Mouse (Mus musculus) cerebellum, adult (tissue): ENCODE results near the gene Sbf2.
"Not testable (repeated sequence)": the region's sequence is repeated elsewhere in the genome, so short reads cannot be mapped to it uniquely, and the experiment has no call there.

Experiments
- ATAC-seq: cut with Nextera tagmentation; 2 replicates; pipeline ENCODE4 v1.9.2; 2017; ENCODE audit warnings: mild to moderate bottlenecking, moderate library complexity, mixed read lengths; ENCODE audit not compliant: insufficient number of reproducible peaks, low FRiP score, low TSS enrichment

Gene Sbf2

GRCm38 (mm10) chr7:110432301-110432700, 182.4 kb downstream of the Sbf2 start:
- ATAC-seq, result peak; percentile 68; the same call in 1 of the 2 replicates

GRCm38 (mm10) chr7:110416318-110416717, 198.4 kb downstream of the Sbf2 start:
- ATAC-seq, result no peak

- ATAC-seq, result no peak
Measured at GRCm38 (mm10) chr7:110414276-110414675, 200.4 kb downstream of the Sbf2 start.

GRCm38 (mm10) chr7:110402092-110402491, 212.6 kb downstream of the Sbf2 start:
- ATAC-seq, result no peak

GRCm38 (mm10) chr7:110392576-110392975, 222.1 kb downstream of the Sbf2 start:
- ATAC-seq, result no peak

DNA sequence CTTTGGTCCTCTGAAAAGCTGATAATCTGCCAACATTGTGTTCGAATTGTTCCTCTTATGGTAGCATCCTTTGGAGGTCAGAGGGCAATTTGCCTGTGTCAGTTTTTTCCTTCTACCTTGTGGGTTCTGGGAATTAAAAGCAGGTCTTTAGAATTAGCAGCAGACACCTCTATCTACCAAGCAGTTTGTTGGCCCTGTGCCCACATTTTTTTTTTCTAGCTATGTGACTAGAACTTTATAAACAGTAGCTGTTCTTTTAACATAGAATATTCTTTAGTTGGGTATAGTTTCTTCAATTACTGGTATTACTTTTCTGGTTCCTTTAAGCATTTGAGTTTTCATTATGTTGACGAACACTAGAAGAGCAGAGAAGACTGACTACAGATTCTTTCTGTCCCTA, 223.1 kb downstream of the Sbf2 start:
- no peak for ATAC-seq

DNA sequence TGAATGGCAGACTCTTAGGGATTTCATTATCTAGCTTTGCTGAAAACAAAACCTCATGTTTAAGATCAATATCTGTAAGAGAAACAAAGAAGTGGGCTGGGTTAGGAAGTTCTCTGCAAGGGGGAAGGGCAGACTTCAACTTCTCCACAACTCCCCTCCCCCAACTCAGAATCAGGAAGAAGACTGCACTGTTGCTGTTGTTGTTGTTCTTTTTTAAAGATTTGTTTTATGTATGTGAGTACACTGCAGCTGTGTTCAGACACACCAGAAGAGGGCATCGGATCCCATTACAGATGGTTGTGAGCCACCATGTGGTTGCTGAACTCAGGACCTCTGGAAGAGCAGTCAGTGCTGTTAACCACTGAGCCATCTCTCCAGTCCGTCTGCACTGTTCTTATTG, 225.8 kb downstream of the Sbf2 start:
- ATAC-seq, result not testable (repeated sequence)

DNA sequence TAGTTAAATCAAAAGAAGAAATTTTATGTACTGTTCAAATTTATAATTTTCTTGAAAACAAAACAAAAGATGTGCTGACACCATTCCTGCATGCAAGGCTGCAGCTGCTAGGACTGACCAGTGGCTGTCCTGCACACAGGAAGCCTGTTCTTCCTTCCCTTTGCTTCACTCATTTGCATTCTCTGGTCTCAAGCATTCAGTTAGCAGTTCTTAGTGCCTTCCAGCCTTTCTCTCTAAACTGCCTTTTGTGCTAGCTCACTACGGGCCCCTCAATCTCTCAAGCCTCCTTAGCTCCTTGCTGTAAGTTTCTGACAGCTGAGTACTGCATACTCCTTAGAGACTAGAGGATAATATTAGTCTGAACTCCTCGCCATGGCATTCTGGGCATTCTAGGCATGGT, 227.2 kb downstream of the Sbf2 start:
- ATAC-seq, result no peak

DNA sequence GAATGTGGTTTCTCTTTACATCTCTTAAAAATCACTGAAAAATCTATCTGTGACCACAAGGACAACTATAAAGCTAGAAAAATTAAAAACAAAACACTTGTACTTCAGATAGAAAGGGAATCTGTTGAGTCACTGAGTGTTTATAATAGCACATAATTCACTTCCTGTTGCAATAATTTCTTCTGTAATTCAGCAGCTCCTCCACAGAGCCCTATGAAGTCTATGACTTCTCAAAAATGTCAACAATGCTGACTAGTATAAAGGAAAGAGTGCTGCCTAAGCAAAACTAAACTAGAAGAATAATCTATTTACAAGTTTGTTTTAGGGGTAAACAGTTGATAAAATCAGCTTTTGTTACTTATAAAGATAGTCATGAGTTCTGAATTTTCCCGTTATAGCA, 229.2 kb downstream of the Sbf2 start:
- ATAC-seq, result no peak

- no peak for ATAC-seq
Measured at GRCm38 (mm10) chr7:110384343-110384742, 230.4 kb downstream of the Sbf2 start.

GRCm38 (mm10) chr7:110381625-110382024, 233.1 kb downstream of the Sbf2 start:
- no peak for ATAC-seq

GRCm38 (mm10) chr7:110379335-110379914, 235.3 kb downstream of the Sbf2 start:
- ATAC-seq, result no peak

DNA sequence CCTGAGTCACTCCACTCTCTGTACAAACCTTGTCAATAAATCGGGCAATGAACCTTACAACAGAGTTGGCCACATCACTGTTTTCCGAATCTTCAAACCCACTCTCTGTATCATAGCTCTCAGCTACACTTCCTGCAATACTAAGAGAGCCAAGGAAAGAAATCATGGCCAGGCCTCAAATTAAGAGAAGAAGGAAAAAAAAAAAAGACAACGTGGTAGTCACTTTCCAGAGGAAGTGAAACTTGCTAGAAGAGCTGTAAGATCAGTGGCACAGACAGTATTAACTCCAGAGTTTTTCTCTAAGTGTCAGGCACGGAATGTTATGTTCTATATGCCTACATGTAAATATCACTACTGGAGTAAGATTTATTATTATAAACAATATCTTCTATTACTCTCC, 242.2 kb downstream of the Sbf2 start:
- no peak for ATAC-seq

- no peak for ATAC-seq
Measured at GRCm38 (mm10) chr7:110362005-110362404, 252.7 kb downstream of the Sbf2 start.

GRCm38 (mm10) chr7:110361516-110361915, 253.2 kb downstream of the Sbf2 start:
- no peak for ATAC-seq

DNA sequence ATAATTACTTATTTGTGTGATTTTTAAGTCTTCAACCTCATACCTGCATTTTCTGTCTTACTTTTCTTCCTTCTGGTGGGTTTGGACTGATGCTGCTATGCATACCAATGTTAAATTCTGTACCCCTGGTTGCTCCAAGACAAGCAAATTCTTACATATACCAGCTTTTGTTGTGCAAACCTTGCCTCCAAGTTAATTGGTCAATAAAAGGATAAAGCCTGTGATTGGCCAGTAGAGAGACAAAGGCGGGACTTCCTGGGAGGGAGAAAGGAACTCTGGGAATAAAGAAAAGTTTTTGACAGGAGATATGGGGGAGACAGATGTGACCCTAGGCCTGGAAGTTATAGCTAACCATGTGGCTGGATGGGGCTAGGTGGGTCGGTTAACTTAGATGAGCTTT, 255.3 kb downstream of the Sbf2 start:
- no peak for ATAC-seq

DNA sequence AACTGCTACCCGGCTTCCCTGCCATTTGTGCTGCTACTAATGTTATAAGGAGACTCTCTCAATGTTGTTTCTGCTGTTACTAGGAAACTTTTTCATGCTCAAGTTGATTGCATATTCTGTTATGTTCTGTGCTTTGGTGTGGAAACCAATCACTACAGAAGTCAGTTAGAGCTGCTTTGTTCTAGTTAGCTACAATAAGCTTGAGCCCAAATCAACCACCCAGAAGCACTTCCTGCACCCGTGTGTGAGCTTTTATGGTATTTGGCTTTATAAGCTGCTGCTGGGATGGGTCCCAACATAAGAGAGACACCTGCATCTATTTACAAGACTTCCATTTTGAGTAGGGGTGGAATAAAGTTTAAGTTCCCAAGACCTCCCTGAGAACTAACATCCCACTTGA, 260.8 kb downstream of the Sbf2 start:
- ATAC-seq, result no peak

- ATAC-seq, result no peak
Measured at GRCm38 (mm10) chr7:110347250-110347649, 267.5 kb downstream of the Sbf2 start.

- peak; percentile 72 for ATAC-seq
Measured at GRCm38 (mm10) chr7:110337601-110338000, 277.1 kb downstream of the Sbf2 start.

GRCm38 (mm10) chr7:110325381-110326110, 289.2 kb downstream of the Sbf2 start:
- ATAC-seq, result no peak

DNA sequence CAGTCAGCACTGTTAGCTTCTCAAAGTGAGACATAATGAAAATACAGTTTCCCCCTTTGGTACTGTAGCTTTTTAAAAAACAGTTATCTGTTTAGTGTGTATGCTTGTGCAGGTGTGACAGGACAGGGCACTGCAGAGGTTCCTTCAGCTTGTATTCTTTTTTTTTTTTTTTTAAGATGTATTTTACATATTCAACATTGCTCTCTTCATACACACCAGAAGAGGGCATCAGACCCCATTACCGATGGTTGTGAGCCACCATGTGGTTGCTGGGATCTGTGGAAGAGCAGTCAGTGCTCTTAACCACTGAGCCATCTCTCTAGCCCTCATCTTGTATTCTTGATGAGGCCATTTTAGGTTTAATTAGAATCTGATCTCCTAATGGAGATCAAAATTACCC, 289.9 kb downstream of the Sbf2 start:
- no peak for ATAC-seq

GRCm38 (mm10) chr7:110321106-110321505, 293.6 kb downstream of the Sbf2 start:
- no peak for ATAC-seq
